Mouse (Mus musculus): Measurements from ENCODE around the gene Fhit. TPM values are rescaled to one million over a fixed set of nuclear protein-coding genes. Genes with fewer than 3 reads are reported as not detected.

Fhit gene
- 11.4 and 12.8 TPM in 2 replicates for polyA plus RNA-seq (2015; fragmentation: Nextera tagmentation; extraction: Ambion mirVana)

DNA sequence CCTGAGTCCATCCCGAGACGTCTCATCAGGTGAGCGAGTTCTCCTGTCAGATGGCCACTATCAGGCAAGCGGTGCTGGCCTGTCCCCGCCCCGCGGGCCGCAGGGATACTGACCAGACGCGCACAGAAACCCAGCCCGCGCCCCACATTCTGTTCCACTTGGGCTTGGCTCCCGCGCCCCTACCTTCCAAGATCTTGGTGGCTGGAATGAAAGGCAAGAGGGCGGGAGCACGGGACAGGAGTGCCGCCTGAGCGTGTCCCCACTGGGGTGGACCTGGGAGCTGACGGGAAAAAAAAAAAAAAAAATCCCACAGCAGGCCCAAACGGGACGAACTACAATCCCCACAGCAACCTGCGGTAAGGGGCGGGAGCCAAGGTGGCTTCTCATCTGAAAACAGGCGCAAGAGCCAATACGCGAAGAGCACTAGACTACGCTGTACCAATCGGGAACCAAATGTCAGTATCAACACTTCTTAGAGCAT is at the start of gene Fhit:
Fhit (minus strand) TSS at position 285 of the 481 bp plus-strand sequence.
- 0% methylated on average over 28 of the region's 28 CpGs for WGBS
- Histone ChIP-seq H3K4me1 (replicated peaks) (no peaks in the 10 kb centered on the region), H3K9me3 (no peaks in the 10 kb centered on the region), H3K36me3 (no peaks in the 10 kb centered on the region), H3K27me3 (replicated peaks) (no peaks in the 10 kb centered on the region), H3K9ac (peak within 1 kb of the TSS; percentile 68), H3K4me3 (replicated peaks) (peak within 1 kb of the TSS; percentile 67), H3K4me2 (replicated peaks) (peak within 1 kb of the TSS; percentile 80), H3K27ac (peak within 1 kb of the TSS; percentile 45; the same call in 1 of the 2 replicates)
- ATAC-seq = peak; percentile 99

DNA sequence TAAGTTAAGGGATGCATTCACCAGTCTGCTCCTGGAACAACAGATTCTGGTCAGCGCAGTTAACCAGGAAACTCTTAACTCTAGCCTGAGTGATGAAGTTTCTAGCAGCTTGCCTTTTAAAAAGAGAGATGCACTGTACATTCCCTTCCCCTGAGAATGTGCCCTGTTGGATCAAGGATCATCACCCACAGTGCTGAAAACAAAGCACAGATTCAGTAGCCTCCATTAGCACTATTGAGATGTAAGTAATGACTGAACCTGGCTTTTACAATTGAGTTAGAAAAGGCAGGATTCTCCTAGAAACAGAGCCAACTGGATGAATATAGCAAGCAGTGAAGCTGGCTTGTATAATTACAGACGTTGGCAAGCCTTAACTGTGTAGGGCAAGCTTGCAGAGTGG is 45.0 kb upstream of the Fhit start:
- H3K36me3 ChIP-seq = no peaks in the 10 kb centered on the region
- H3K9me3 ChIP-seq = no peaks in the 10 kb centered on the region
- no peak overlapping the region for H3K4me3 ChIP-seq (replicated peaks)
- no peaks in the 10 kb centered on the region for H3K27me3 ChIP-seq (replicated peaks)
- H3K9ac ChIP-seq = no peak overlapping the region
- no peak overlapping the region for H3K4me2 ChIP-seq (replicated peaks)
- H3K4me1 ChIP-seq (replicated peaks) = no peaks in the 10 kb centered on the region
- WGBS = 57% methylated on average over 2 of the region's 2 CpGs
- no peak for ATAC-seq
- no peak overlapping the region for H3K27ac ChIP-seq

DNA sequence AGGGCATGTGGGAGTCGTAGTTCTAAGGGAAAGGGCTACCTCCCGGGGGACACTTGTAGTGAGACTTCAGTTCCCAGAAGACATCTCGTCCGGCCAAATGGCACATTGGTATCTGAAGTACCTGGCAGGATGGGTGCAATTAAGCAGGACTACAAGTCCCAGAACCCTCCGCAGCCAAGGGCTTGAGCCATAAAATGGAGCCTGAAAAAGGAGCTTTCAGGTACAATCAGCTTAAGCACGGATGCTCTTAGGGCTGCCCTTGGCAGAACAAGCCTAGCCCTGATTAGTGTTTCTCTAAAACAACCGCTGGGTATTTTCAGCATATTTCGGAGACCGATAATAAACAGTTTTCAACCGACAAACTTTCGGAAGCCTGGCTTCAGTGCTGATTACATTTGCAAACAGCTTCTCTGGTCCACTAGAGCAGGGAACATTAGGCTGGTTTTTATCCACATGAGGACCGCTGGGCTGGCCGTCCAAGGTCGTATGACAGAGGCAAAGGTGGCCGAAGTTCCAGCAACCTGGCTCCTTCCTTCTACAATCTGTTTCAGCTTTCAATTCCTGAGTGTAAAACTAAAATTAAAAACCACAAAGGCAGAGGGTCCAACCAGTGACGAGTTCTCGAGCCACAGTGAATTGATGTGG is 907 bp downstream of the Fhit start:
- peak overlapping the region; percentile 80 for H3K4me2 ChIP-seq (replicated peaks)
- peak overlapping the region; percentile 67 for H3K4me3 ChIP-seq (replicated peaks)
- H3K27me3 ChIP-seq (replicated peaks) = no peaks in the 10 kb centered on the region
- H3K9me3 ChIP-seq = no peaks in the 10 kb centered on the region
- WGBS = 8% methylated on average over 17 of the region's 17 CpGs
- ATAC-seq = peak; percentile 84
- H3K36me3 ChIP-seq = no peaks in the 10 kb centered on the region
- H3K27ac ChIP-seq = no peak overlapping the region
- H3K9ac ChIP-seq = 0 out of 2 replicates have a peak overlapping the region, but pooled peaks have one; percentile 21
- no peaks in the 10 kb centered on the region for H3K4me1 ChIP-seq (replicated peaks)

DNA sequence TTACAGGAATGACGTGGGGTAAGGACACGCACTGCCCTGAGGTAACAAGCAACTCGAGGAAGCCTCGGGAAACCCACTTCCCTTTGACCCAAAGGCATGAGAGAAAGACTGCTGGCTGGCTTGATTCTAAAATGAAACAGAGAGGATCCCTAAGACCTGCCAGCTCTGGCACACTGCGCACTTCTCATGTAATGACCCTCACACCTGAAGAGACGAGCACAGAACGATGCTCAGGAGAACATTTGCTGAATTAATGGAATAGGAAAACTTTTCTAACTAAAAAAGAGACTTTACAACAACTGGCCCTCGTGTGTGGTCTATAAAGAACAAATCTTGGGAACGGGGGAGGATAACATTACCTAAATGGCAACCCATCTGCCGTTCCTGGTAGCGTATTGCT is 2.2 kb downstream of the Fhit start:
- no peak overlapping the region for H3K4me2 ChIP-seq (replicated peaks)
- no peaks in the 10 kb centered on the region for H3K36me3 ChIP-seq
- no peak overlapping the region for H3K27ac ChIP-seq
- no peak overlapping the region for H3K4me3 ChIP-seq (replicated peaks)
- WGBS = 88% methylated on average over 11 of the region's 11 CpGs
- H3K9ac ChIP-seq = no peak overlapping the region
- ATAC-seq = no peak
- no peaks in the 10 kb centered on the region for H3K9me3 ChIP-seq
- no peaks in the 10 kb centered on the region for H3K27me3 ChIP-seq (replicated peaks)
- H3K4me1 ChIP-seq (replicated peaks) = no peaks in the 10 kb centered on the region

DNA sequence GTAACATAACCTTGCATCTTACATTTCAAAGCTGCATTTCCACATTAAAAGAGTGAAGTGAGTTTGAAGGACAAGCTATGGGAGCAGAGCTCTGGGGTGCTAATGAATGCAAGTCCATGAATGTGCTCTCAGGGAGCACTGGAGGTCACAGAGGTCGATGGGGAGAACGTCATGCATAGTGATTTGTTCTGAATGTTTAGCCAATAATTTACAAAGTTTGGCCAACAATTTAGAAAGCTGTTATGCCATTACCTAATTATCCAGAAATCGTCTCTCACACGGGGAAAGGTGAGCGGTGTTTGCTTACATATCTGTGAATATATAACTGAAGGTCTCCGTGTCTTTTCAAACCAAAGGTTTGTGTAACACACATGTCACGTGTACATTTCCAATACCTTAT is 2.8 kb downstream of the Fhit start:
- ATAC-seq = no peak
- Histone ChIP-seq H3K36me3 (no peaks in the 10 kb centered on the region), H3K9me3 (no peaks in the 10 kb centered on the region), H3K4me2 (replicated peaks) (no peak overlapping the region), H3K4me3 (replicated peaks) (no peak overlapping the region), H3K9ac (no peak overlapping the region), H3K27me3 (replicated peaks) (no peaks in the 10 kb centered on the region), H3K27ac (no peak overlapping the region), H3K4me1 (replicated peaks) (no peaks in the 10 kb centered on the region)
- 65% methylated on average over 7 of the region's 7 CpGs for WGBS

DNA sequence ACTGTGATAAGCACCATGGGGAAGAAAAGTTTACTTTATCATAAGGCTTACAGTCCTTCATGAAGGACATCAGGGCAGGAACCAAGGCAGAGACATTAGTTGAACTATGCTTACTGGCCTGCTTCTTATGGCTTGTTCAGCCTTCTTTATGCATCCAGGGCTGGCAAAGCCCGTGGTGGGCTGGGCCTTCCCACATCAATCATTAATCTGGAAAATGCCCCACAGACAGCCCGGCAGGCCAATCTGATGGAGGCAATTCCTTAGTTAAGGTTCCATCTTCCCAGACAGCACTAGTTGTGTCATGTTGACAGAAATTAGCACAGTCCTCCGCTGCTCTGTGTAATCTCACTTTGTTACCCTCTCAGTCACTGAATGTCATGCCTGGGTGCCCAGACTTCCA is 4.1 kb downstream of the Fhit start:
- H3K9me3 ChIP-seq = no peaks in the 10 kb centered on the region
- no peaks in the 10 kb centered on the region for H3K4me1 ChIP-seq (replicated peaks)
- no peak overlapping the region for H3K4me2 ChIP-seq (replicated peaks)
- H3K36me3 ChIP-seq = no peaks in the 10 kb centered on the region
- H3K27ac ChIP-seq = no peak overlapping the region
- H3K4me3 ChIP-seq (replicated peaks) = no peak overlapping the region
- H3K27me3 ChIP-seq (replicated peaks) = no peaks in the 10 kb centered on the region
- ATAC-seq = no peak
- no peak overlapping the region for H3K9ac ChIP-seq
- WGBS = 75% methylated on average over 3 of the region's 3 CpGs

DNA sequence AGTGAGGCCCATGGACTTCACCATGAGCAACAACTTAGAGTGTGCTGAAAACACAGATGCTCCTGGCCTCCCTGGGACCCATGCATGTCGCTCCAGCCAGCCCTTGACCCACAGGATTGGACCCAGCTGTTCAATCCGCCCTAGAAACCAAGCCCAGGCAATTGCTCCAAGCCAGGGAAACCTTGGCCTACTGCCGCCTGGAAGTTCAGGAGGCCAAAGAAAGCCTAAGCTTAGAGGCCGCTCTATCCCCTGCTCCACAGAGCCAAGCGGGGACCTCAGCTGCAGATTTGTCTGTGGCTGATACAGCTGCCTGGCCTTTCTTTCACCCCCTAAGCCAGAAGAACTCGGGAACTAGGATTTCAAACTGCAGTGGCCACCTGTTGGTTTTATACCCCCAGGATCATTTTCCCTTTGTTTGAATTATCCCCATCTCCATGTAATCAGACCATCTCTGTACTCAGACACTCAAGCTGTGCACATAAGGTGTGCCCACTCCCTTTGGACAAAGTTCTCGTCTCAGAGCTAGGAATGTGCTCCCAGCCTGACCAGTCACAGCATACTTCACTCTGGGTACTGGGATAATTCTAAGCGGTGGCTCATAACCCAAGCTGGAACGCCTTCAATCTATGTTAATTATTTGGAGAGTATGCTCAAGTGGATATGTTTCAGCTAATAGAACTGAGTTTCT is 10.1 kb downstream of the Fhit start:
- ATAC-seq = no peak
- 75% methylated on average over 9 of the region's 9 CpGs for WGBS
- H3K9ac ChIP-seq = no peak overlapping the region

DNA sequence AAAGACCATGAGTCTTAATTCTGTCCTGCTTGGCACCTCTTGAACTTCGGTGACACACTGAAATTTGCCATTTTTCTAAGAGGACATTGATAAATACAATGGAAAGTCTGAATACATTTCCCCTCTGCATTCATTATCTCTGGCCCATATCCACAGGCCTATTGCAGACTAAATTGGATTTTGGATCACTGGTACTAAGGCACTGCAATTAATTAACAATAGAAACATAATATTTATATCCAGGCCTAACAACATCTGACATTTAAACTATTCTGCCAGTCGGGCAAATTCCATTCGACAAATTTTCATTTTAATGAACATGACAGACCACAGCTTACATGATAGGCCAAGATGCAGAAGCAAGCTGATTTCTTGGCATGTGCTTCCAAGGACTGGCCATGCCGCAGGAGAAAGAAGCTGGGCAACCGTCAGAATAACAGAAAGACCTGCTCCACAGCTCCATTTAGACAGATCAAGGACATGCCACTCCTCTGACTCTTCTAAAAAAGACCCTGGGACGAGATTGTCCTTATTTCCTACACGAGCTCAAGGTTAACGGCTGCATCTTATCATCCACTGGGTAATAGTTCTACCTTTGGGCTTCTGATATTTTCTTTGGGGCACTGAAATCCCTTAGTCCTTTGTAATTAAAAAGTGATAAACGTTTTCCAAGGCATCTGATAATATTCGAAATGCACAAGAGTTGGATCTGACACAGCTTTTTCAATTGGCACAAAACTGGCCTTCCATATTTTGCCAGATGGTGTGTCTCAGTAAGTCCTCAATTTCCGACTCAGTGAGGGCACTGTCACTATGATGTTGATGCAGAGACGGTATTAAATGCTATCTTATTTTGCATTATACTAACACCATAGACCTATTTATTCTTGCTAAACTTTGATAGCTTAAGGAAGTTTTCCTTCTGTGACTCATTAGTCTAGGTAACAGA is 27.8 kb downstream of the Fhit start:
- no peak for ATAC-seq
- H3K9me3 ChIP-seq = no peaks in the 10 kb centered on the region
- H3K27ac ChIP-seq = no peak overlapping the region
- WGBS = 81% methylated on average over 12 of the region's 12 CpGs
- no peaks in the 10 kb centered on the region for H3K36me3 ChIP-seq
- no peak overlapping the region for H3K9ac ChIP-seq
- no peak overlapping the region for H3K4me2 ChIP-seq (replicated peaks)
- H3K4me1 ChIP-seq (replicated peaks) = no peaks in the 10 kb centered on the region
- H3K4me3 ChIP-seq (replicated peaks) = no peak overlapping the region
- H3K27me3 ChIP-seq (replicated peaks) = no peaks in the 10 kb centered on the region

More for the DNA sequence above, 10.1 kb downstream of the Fhit start:
- no peaks in the 10 kb centered on the region for H3K36me3 ChIP-seq
- no peak overlapping the region for H3K27ac ChIP-seq
- no peaks in the 10 kb centered on the region for H3K4me1 ChIP-seq (replicated peaks)
- H3K4me3 ChIP-seq (replicated peaks) = no peak overlapping the region
- H3K27me3 ChIP-seq (replicated peaks) = no peaks in the 10 kb centered on the region
- H3K9me3 ChIP-seq = no peaks in the 10 kb centered on the region
- no peak overlapping the region for H3K4me2 ChIP-seq (replicated peaks)

DNA sequence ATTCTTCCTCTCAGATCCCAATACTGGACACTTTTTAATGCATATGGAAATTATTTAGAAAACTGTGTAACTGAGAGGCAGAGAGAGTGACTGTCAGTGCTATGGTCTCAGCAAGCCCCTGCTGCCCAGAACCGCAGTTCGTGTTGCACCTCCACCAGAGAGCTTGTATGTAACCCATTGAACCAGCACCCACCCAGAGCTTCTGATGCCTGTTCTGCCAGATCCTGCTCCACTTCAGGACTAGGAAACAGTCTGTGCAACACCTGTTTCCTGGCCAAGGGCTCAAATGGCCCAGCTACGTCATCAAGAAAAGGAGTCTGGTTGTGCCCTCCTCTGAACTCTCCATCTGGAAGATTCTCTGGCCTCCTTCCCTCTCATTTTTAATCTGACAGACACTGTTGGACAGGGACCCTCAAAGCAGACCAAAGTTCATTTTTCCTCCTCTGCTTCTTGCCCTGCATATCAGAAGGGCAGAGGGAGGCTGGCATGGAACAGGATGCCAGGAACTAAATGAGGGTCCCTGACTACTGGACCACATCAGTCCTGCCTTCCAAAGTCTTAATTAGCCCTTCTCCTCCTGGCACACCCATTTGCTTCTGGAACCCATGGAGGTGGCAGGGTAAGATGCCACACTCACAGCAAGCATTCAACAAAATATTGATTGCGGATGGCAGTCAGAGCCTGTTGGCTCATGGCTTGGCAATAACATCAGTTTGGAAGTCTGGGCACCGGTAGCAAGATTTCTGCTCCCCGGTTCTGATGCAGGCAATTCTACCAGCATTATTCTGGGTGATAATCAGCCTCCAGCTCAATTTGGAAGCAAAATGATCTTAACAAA is 29.0 kb downstream of the Fhit start:
- Histone ChIP-seq H3K9ac (no peak overlapping the region), H3K27me3 (replicated peaks) (no peaks in the 10 kb centered on the region), H3K4me3 (replicated peaks) (no peak overlapping the region), H3K36me3 (no peaks in the 10 kb centered on the region), H3K4me1 (replicated peaks) (no peaks in the 10 kb centered on the region), H3K27ac (no peak overlapping the region), H3K4me2 (replicated peaks) (no peak overlapping the region), H3K9me3 (no peaks in the 10 kb centered on the region)
- WGBS = 83% methylated on average over 6 of the region's 6 CpGs
- no peak for ATAC-seq

DNA sequence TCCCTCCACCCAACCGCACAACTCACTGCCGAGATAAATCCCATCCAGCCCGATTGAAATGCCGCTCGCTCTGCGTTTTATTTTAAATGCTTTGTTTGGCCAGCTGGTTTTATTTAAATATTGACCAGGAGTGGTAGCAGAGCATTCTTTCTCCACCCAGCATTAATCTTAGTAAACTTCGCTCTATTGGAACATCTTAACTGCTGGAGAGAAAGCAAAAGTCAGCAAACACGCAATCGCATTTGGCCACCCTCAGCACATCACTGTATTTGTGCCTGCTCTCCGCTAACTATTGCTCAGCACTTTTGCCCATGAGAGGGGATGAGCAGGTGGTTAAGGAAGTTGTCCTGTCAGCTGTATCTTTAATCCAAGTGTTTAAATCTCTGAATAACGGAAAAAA is 36.7 kb downstream of the Fhit start:
- Histone ChIP-seq H3K4me1 (replicated peaks) (no peaks in the 10 kb centered on the region), H3K36me3 (no peaks in the 10 kb centered on the region), H3K27me3 (replicated peaks) (no peaks in the 10 kb centered on the region), H3K4me2 (replicated peaks) (no peak overlapping the region), H3K9ac (no peak overlapping the region), H3K4me3 (replicated peaks) (no peak overlapping the region), H3K9me3 (no peaks in the 10 kb centered on the region), H3K27ac (no peak overlapping the region)
- 37% methylated on average over 11 of the region's 11 CpGs for whole genome bisulfite sequencing
- no peak for ATAC-seq

DNA sequence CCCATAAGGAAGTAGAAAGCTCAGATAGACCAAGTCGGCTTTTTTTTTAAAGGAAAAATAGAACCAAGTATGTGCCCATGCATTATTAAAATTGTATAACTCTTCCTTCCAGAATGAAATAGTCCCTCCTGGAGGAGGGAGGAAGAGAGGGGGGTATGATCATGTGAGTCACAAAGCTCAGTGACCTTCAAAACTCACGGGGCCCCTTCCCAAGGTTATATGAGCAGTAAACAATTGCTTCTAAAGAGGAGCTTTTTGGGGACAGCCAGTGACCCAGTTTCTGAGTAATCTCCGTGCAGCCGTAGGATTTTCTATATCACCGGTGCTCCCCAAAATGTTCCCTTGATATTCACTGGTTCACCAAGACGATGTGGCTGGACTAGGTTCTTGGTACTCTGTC is 42.8 kb downstream of the Fhit start:
- WGBS = 87% methylated on average over 6 of the region's 6 CpGs
- no peak for ATAC-seq
- H3K9ac ChIP-seq = no peak overlapping the region
- H3K27ac ChIP-seq = no peak overlapping the region
- no peaks in the 10 kb centered on the region for H3K9me3 ChIP-seq
- H3K4me3 ChIP-seq (replicated peaks) = no peak overlapping the region
- H3K36me3 ChIP-seq = no peaks in the 10 kb centered on the region
- H3K27me3 ChIP-seq (replicated peaks) = no peaks in the 10 kb centered on the region
- H3K4me1 ChIP-seq (replicated peaks) = no peaks in the 10 kb centered on the region
- H3K4me2 ChIP-seq (replicated peaks) = no peak overlapping the region

Data from intestine, embryonic 15.5 days (tissue).